Mouse (Mus musculus): ENCODE measurements around the gene Ddx47.

GRCm38 (mm10) chr6:134961858-134962517 lies 49.4 kb upstream of the Ddx47 start:
- TF ChIP-seq POLR2A (IDR thresholded peaks at IDR 0.05; ENCODE audit: borderline replicate concordance, insufficient read depth, low read length): no peak
- no peak for TF ChIP-seq CTCF (IDR thresholded peaks at IDR 0.05; ENCODE audit: borderline replicate concordance, insufficient read depth, low read depth, low read length)
